Mouse (Mus musculus) bone marrow macrophage, adult 2 months (primary cell): ENCODE results near the gene Tmem80.

ENCODE experiments used
- CTCF ChIP-seq: IDR thresholded peaks from 2 replicates; pipeline ENCODE4 v1.5.1; 2012; ENCODE audit warnings: low read depth, mild to moderate bottlenecking, low read length, moderate library complexity
- POLR2A ChIP-seq: IDR thresholded peaks from 2 replicates; pipeline ENCODE4 v1.6.1; 2012; ENCODE audit warnings: mild to moderate bottlenecking, low read depth, low read length, borderline replicate concordance

- TF ChIP-seq POLR2A (peak; percentile 78; the same call in 1 of the 2 replicates), CTCF (no peak)
These were observed at the start of gene Tmem80, which contains the start of gene Deaf1 for GRCm38 (mm10) chr7:141327469-141328372.
